Mouse (Mus musculus) kidney, embryonic 14.5 days (tissue): ENCODE data around the gene Slc12a5. TPM values are rescaled to one million over a fixed set of nuclear protein-coding genes. Genes with fewer than 3 reads are reported as not detected.

Experiments used
- ATAC-seq: fragments of 200-750 bp; cut with Nextera tagmentation; 2 replicates; pipeline ENCODE4 v1.8.0; 2017; ENCODE audit warnings: moderate number of reproducible peaks, mild to moderate bottlenecking, moderate TSS enrichment, moderate library complexity; ENCODE audit not compliant: low FRiP score, low TSS enrichment
- H3K27ac ChIP-seq: fragments of 300-500 bp; sonication (generic); 2 replicates; pipeline ENCODE4 v1.5.1; 2014; ENCODE audit warnings: low read depth, mild to moderate bottlenecking, low read length, moderate library complexity, mixed read lengths
- H3K27me3 ChIP-seq: fragments of 300-500 bp; sonication (generic); 2 replicates; pipeline ENCODE4 v1.6.1; 2014; ENCODE audit warnings: mild to moderate bottlenecking, low read length; ENCODE audit not compliant: control insufficient read depth, insufficient read depth
- H3K36me3 ChIP-seq: fragments of 300-500 bp; sonication (generic); 2 replicates; pipeline ENCODE4 v1.6.1; 2014; ENCODE audit warnings: low read length, mixed read lengths; ENCODE audit not compliant: control insufficient read depth, insufficient read depth
- H3K4me1 ChIP-seq: fragments of 300-500 bp; sonication (generic); 2 replicates; pipeline ENCODE4 v1.6.1; 2014; ENCODE audit warnings: low read length, mixed read lengths; ENCODE audit not compliant: control insufficient read depth, insufficient read depth
- H3K4me2 ChIP-seq: fragments of 300-500 bp; sonication (generic); replicated peaks from 2 replicates; pipeline ENCODE4 v1.6.1; 2014; ENCODE audit warnings: low read depth, mild to moderate bottlenecking, low read length
- H3K4me3 ChIP-seq: fragments of 300-500 bp; sonication (generic); 2 replicates; pipeline ENCODE4 v1.5.1; 2014; ENCODE audit warnings: mild to moderate bottlenecking, low read length
- H3K9ac ChIP-seq: fragments of 300-500 bp; sonication (generic); 2 replicates; pipeline ENCODE4 v1.6.1; 2014; ENCODE audit warnings: low read depth, mild to moderate bottlenecking, low read length, moderate library complexity
- H3K9me3 ChIP-seq: fragments of 300-500 bp; sonication (generic); 2 replicates; pipeline ENCODE4 v1.6.1; 2016; ENCODE audit warnings: low read length; ENCODE audit not compliant: control insufficient read depth
- WGBS: fragments of 180-500 bp; shearing (Covaris S2); extraction: QIAGEN DNeasy Blood & Tissue Kit; methylation state at CpG from one replicate; pipeline ENCODE4 v1.1.7; 2014; 5-methylcytosine and 5-hydroxymethylcytosine counted together
- polyA plus RNA-seq: library from polyadenylated mRNA; unstranded; fragments of >200 nt; fragmentation: Nextera tagmentation; extraction: Ambion mirVana; gene quantifications from 2 replicates; pipeline ENCODE4 v1.2.1, GENCODE M21; 2014

The Slc12a5 gene
- polyA plus RNA-seq, 1 experiment from 2014 or later: 1.5 TPM

DNA sequence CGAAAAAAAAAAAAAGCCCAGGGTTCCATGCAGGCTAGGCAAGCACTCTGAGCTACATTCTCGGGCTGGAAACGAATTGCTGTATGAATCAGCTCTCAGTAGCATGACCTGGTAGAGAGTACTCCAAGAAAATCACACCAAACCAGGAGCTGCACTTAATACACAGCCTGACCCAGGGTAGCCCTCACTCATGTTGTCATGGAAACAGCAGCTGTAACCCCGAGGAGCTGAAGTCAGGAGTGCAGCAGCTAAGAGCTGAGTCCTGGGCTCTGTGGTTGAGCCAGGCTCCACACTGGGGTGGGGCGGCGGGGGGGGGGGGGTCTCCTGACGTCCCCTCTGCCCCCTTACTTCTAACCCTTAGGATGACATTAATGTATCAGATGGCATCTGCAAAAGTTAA lies 38.6 kb upstream of the Slc12a5 start:
- Histone ChIP-seq H3K27ac (no peak overlapping the region), H3K36me3 (peaks cover 4% of the 10 kb centered on the region; the same call in 1 of the 2 replicates), H3K9ac (no peak overlapping the region), H3K27me3 (no peaks in the 10 kb centered on the region), H3K4me3 (no peak overlapping the region), H3K9me3 (no peaks in the 10 kb centered on the region), H3K4me1 (peaks cover 4% of the 10 kb centered on the region; the same call in 1 of the 2 replicates), H3K4me2 (no peak overlapping the region)
- no peak for ATAC-seq
- 56% methylated on average over 7 of the region's 7 CpGs for WGBS

GRCm38 (mm10) chr2:164923291-164923690 lies 37.3 kb upstream of the Slc12a5 start:
- Histone ChIP-seq H3K9me3 (no peaks in the 10 kb centered on the region), H3K27ac (no peak overlapping the region), H3K4me3 (no peak overlapping the region), H3K27me3 (no peaks in the 10 kb centered on the region), H3K4me2 (no peak overlapping the region), H3K36me3 (peaks cover 4% of the 10 kb centered on the region; the same call in 1 of the 2 replicates), H3K9ac (no peak overlapping the region), H3K4me1 (peaks cover 4% of the 10 kb centered on the region; the same call in 1 of the 2 replicates)
- WGBS: 38% methylated on average over 4 of the region's 4 CpGs
- no peak for ATAC-seq

GRCm38 (mm10) chr2:164924100-164924857 lies 36.3 kb upstream of the Slc12a5 start:
- Histone ChIP-seq H3K4me3 (no peak overlapping the region), H3K27me3 (no peaks in the 10 kb centered on the region), H3K9me3 (no peaks in the 10 kb centered on the region), H3K36me3 (peaks cover 4% of the 10 kb centered on the region; the same call in 1 of the 2 replicates), H3K27ac (no peak overlapping the region), H3K4me1 (peaks cover 4% of the 10 kb centered on the region; the same call in 1 of the 2 replicates), H3K4me2 (no peak overlapping the region), H3K9ac (no peak overlapping the region)
- 37% methylated on average over 11 of the region's 11 CpGs for WGBS
- peak; percentile 69; the same call in 1 of the 2 replicates for ATAC-seq

DNA sequence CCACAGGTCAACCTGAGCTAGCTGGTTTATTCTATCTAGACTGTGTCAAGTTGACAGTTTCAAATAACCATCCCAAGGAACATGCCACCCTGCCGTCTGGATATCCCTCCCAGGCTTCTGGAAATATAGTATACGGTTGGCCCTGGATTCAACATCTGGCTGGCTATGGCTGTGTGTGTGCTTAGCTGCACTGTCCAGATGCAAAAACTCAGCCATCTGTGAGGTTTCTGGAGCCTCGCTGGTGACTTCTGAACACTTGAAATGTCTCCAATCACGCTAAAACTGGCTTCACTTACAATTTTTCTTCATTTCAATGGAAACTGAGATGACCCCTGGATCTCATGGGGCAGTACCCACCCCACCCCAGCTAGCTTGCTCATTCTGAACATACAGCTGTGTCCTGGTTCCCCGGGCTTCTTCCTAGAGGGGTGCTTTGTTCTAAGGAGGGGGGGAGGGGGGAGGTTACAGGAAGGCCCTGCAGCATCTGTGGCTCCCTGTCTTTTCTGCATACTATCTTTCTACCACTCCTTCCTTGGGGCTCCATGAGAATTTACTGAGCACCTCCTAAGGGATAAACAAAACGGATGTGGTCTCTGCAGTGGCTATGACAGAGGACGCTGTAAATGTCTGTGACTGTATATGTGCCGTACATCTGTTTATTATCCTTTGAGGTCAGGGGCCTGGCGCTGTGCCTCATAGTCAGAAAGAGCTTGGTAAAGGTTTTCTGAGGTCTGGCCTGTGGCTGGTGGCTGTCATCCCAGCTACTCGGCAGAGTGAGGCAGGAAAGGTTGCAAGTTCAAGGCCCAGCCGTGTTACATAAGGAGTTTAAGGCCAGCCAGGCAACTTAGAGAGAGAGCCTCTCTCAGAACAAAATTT lies 29.7 kb upstream of the Slc12a5 start:
- 0 out of 2 replicates have a peak, but pooled peaks have one; percentile 15 for ATAC-seq
- 35% methylated on average over 11 of the region's 11 CpGs for WGBS

DNA sequence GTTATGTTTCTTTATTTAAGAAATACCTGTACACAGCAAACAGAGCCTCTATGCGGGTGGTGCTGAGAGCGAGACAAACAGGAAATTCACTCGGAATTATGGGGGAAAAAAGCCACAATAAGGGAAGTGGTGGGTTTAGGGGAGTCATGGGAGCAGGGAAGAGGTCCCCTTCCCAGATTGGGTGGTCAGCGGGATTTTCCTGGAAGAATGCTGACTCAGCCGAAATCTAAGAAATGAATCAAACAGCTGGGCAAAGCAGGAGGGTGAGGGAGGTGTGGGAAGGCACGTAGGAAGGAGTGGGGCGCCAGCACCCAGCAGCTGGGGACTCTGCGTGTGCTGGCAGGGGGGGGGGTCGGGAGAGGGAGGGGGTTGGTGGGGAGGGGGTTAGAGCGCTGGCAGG lies 27.1 kb upstream of the Slc12a5 start:
- Histone ChIP-seq H3K4me3 (no peak overlapping the region), H3K27me3 (peaks cover 4% of the 10 kb centered on the region; the same call in 1 of the 2 replicates), H3K9me3 (no peaks in the 10 kb centered on the region), H3K36me3 (no peaks in the 10 kb centered on the region), H3K4me2 (no peak overlapping the region), H3K9ac (no peak overlapping the region), H3K27ac (no peak overlapping the region), H3K4me1 (peaks cover 4% of the 10 kb centered on the region)
- ATAC-seq: no peak
- 40% methylated on average over 10 of the region's 10 CpGs for WGBS

More for the DNA sequence above, 29.7 kb upstream of the Slc12a5 start:
- Histone ChIP-seq H3K27me3 (0 out of 2 replicates have a peak, but pooled peaks cover 4% of the 10 kb centered on the region), H3K36me3 (no peaks in the 10 kb centered on the region), H3K9ac (no peak overlapping the region), H3K4me2 (no peak overlapping the region), H3K27ac (no peak overlapping the region), H3K4me3 (no peak overlapping the region), H3K4me1 (no peaks in the 10 kb centered on the region), H3K9me3 (no peaks in the 10 kb centered on the region)

DNA sequence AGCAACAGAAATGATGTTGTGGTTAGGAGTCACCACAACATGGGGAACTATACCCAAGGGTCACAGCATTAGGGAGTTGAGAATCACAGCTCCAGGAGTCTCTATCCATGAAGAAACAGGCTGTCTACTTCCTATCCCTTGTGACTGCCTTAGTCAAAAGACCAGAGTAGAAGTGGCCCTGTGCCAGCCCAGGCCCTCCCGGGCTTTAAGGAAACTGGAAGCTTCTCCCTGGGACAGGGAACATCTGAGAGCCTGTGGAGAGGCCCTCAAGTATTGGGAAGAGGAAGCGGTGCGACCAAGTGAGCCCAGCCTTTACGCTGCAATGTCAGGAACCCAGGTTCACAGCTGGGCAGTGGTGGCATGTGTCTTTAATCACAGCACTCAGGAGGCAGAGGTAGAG lies 24.6 kb upstream of the Slc12a5 start:
- H3K9ac ChIP-seq: no peak overlapping the region
- no peak overlapping the region for H3K4me2 ChIP-seq
- H3K9me3 ChIP-seq: no peaks in the 10 kb centered on the region
- H3K27ac ChIP-seq: no peak overlapping the region
- WGBS: 87% methylated on average over 4 of the region's 4 CpGs
- H3K4me1 ChIP-seq: peaks cover 26% of the 10 kb centered on the region
- no peak overlapping the region for H3K4me3 ChIP-seq
- no peaks in the 10 kb centered on the region for H3K36me3 ChIP-seq
- peaks cover 8% of the 10 kb centered on the region; the same call in 1 of the 2 replicates for H3K27me3 ChIP-seq
- ATAC-seq: no peak

DNA sequence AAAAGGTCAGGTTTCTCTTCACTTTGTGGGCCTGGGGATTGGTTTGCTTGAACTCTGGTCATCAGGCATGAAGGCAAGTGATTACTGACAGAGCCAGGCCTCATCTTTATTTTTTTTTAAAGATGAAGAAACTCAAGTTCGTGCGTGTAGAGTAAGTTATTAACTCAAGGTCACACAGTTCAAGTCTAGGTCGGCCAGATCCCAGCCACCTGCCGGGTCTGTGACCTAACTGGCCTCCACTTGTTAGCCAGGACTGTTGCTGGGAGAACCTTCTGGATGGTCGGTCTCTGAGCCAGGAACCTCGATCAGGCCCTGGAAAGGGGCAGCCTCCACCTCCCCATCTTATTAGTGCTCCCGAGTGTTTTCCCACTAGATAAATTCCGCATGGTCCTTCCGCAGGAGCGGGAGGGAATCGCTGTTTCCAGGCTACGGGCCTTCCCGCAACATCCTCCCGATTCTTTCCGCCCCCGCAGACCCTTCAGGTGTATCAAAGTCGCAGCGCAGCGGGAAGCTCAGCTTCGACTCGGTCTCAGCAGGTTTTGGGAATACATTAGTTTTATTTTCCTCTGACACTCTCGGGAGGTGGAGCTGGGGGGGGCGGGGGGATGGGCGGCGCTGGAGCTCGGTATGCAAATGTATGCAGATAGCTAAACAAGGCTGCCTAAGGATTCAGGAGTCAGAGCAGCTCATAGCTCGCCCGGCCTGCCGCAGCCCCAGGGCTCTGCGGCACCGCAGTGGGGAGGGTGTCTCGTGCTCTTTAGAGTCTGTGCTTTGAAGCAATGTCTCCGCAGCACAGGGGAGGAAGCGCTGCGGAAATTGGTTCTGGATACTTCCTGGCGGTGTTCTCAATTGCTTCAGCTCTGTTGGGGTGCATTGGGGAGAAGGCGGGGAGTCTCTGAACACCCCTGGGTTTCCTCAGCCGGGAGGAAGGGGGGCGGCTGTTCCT lies 22.2 kb upstream of the Slc12a5 start:
- no peaks in the 10 kb centered on the region for H3K36me3 ChIP-seq
- H3K27ac ChIP-seq: no peak overlapping the region
- peak overlapping the region; percentile 71 for H3K4me2 ChIP-seq
- peak overlapping the region; percentile 31 for H3K4me3 ChIP-seq
- 2% methylated on average over 39 of the region's 39 CpGs for WGBS
- peaks cover 26% of the 10 kb centered on the region for H3K4me1 ChIP-seq
- H3K9me3 ChIP-seq: no peaks in the 10 kb centered on the region
- peak overlapping the region; percentile 36; the same call in 1 of the 2 replicates for H3K9ac ChIP-seq
- peaks cover 4% of the 10 kb centered on the region; the same call in 1 of the 2 replicates for H3K27me3 ChIP-seq
- peak; percentile 76; the same call in 1 of the 2 replicates for ATAC-seq

- 3% methylated on average over 11 of the region's 11 CpGs for WGBS
- ATAC-seq: peak; percentile 51
- H3K9ac ChIP-seq: 0 out of 2 replicates have a peak overlapping the region, but pooled peaks have one; percentile 36
- no peaks in the 10 kb centered on the region for H3K9me3 ChIP-seq
- peaks cover 4% of the 10 kb centered on the region; the same call in 1 of the 2 replicates for H3K27me3 ChIP-seq
- H3K4me1 ChIP-seq: peaks cover 26% of the 10 kb centered on the region
- H3K4me3 ChIP-seq: peak overlapping the region; percentile 31
- H3K36me3 ChIP-seq: no peaks in the 10 kb centered on the region
- no peak overlapping the region for H3K27ac ChIP-seq
- H3K4me2 ChIP-seq: peak overlapping the region; percentile 71
Measured at GRCm38 (mm10) chr2:164939106-164939505, 21.5 kb upstream of the Slc12a5 start.
